Mouse (Mus musculus): Measurements from ENCODE around the gene Gm10378. TPM values are rescaled to one million over a fixed set of nuclear protein-coding genes. Genes with fewer than 3 reads are reported as not detected.
"Not testable (repeated sequence)": the region's sequence is repeated elsewhere in the genome, so short reads cannot be mapped to it uniquely, and the experiment has no call there.

Gene Gm10378
- total RNA-seq (2021), result not detected
- long read RNA-seq, experiment 1, result 0 reads
- long read RNA-seq, experiment 2, result 0 reads

GRCm38 (mm10) chr14:42655638-42656037, at the start of gene Gm10378:
Gene Gm10378 (plus strand): TSS chr14:42655938.
- DNase-seq (ENCODE audit: low spot score), result not testable (repeated sequence)

- DNase-seq (ENCODE audit: low spot score), result not testable (repeated sequence)
Measured at GRCm38 (mm10) chr14:42641817-42642216, 13.9 kb upstream of the Gm10378 start, which contains the start of gene Gm3633. Gene Gm3633 (minus strand): TSS chr14:42641917.

Small RNAs within 50 kb of the gene (microRNA-seq; reads per million reads assigned to microRNA genes)
- gene Gm23620 (not detected), gene Gm25228 (not detected)

Other genes with a start within 250 kb of the Gm10378 start
- not detected for gene Gm8005, start 216.3 kb upstream of the Gm10378 start, total RNA-seq (2021)
- not detected for gene Gm8011, start 192.1 kb upstream of the Gm10378 start, total RNA-seq (2021)
- not detected for gene Gm8020, start 153.6 kb upstream of the Gm10378 start, total RNA-seq (2021)
- not detected for gene Gm8024, start 131.7 kb upstream of the Gm10378 start, total RNA-seq (2021)
- not detected for gene Gm17124, start 56.1 kb upstream of the Gm10378 start, total RNA-seq (2021)
- gene Gm3633, start 14.0 kb upstream of the Gm10378 start, total RNA-seq (2021), result not detected
- gene Gm3015, start 112.9 kb downstream of the Gm10378 start, total RNA-seq (2021), result not detected
- gene Gm10377, start 142.0 kb downstream of the Gm10378 start, total RNA-seq (2021), result not detected
- gene Gm21977, start 197.5 kb downstream of the Gm10378 start, total RNA-seq (2021), result not detected